Mouse (Mus musculus) heart, embryonic 12.5 days (tissue): ENCODE results near the gene Gpd1l. TPM values are rescaled to one million over a fixed set of nuclear protein-coding genes. Genes with fewer than 3 reads are reported as not detected.
"Not testable (repeated sequence)": the region's sequence is repeated elsewhere in the genome, so short reads cannot be mapped to it uniquely, and the experiment has no call there.

Experiments used
- ATAC-seq: fragments of 200-750 bp; cut with Nextera tagmentation; 2 replicates; pipeline ENCODE4 v1.8.0; 2017; ENCODE audit warnings: moderate TSS enrichment, moderate library complexity; ENCODE audit not compliant: insufficient number of reproducible peaks, low FRiP score
- H3K27ac ChIP-seq: fragments of 300-500 bp; sonication (generic); 2 replicates; pipeline ENCODE4 v1.5.1; 2016; ENCODE audit warnings: mild to moderate bottlenecking, moderate library complexity; ENCODE audit not compliant: poor library complexity, severe bottlenecking
- H3K27me3 ChIP-seq: fragments of 300-500 bp; sonication (generic); replicated peaks from 2 replicates; pipeline ENCODE4 v1.6.1; 2016; ENCODE audit warnings: mild to moderate bottlenecking, moderate library complexity
- H3K36me3 ChIP-seq: fragments of 300-500 bp; sonication (generic); 2 replicates; pipeline ENCODE4 v1.6.1; 2016; ENCODE audit warnings: mild to moderate bottlenecking, moderate library complexity
- H3K4me1 ChIP-seq: fragments of 300-500 bp; sonication (generic); replicated peaks from 2 replicates; pipeline ENCODE4 v1.6.1; 2016; ENCODE audit warnings: mild to moderate bottlenecking
- H3K4me2 ChIP-seq: fragments of 300-500 bp; sonication (generic); 2 replicates; pipeline ENCODE4 v1.6.1; 2016; ENCODE audit warnings: mild to moderate bottlenecking, moderate library complexity
- H3K4me3 ChIP-seq: fragments of 300-500 bp; sonication (generic); 2 replicates; pipeline ENCODE4 v1.5.1; 2016; ENCODE audit warnings: mild to moderate bottlenecking
- H3K9ac ChIP-seq: fragments of 300-500 bp; sonication (generic); 2 replicates; pipeline ENCODE4 v1.6.1; 2016; ENCODE audit warnings: mild to moderate bottlenecking, moderate library complexity
- H3K9me3 ChIP-seq: fragments of 300-500 bp; sonication (generic); replicated peaks from 2 replicates; pipeline ENCODE4 v1.6.1; 2016; ENCODE audit warnings: mild to moderate bottlenecking, moderate library complexity
- WGBS: fragments of 180-500 bp; shearing (Covaris S2); methylation state at CpG from one replicate; pipeline ENCODE4 v1.1.7; 2016; 5-methylcytosine and 5-hydroxymethylcytosine counted together
- polyA plus RNA-seq: library from polyadenylated mRNA; unstranded; fragments of >200 nt; fragmentation: Nextera tagmentation; extraction: Ambion mirVana; gene quantifications from 2 replicates; pipeline ENCODE4 v1.2.1, GENCODE M21; 2016

Gene Gpd1l
- 15.5 and 19.3 TPM in 2 replicates for polyA plus RNA-seq

DNA sequence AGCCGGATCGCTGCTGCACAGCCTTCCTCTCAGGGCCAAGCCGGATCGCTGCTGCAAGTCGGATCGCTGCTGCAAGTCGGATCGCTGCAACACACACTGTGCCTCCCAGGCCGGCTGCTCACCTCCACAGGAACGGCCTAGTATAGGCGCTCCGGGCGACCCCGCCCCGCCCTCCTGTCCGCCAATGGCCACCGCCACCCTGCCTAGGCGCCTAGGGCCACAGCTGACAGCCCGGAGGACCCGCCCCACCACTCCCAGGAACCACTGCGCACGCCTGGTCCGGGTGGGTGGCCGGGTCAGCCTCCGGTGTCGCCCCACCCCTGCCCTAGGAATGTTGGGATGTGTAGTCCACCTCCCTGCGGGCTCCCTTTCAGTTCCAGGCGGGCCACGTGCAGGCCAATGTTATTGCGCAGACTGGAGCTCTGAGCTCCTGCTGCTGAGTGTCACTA, at the start of gene Gpd1l:
Gene Gpd1l (minus strand): TSS at position 265 of the 449 bp plus-strand sequence.
- Histone ChIP-seq H3K4me2 (peak within 1 kb of the TSS; percentile 98), H3K4me3 (peak within 1 kb of the TSS; percentile 86), H3K4me1 (peaks cover 11% of the 10 kb centered on the region), H3K27me3 (no peaks in the 10 kb centered on the region), H3K27ac (peak within 1 kb of the TSS; percentile 78), H3K9me3 (0 out of 2 replicates have a peak, but pooled peaks cover 3% of the 10 kb centered on the region), H3K36me3 (no peaks in the 10 kb centered on the region), H3K9ac (peak within 1 kb of the TSS; percentile 79)
- WGBS, result under 1% methylated on average over 30 of the region's 30 CpGs
- peak; percentile 98 for ATAC-seq

DNA sequence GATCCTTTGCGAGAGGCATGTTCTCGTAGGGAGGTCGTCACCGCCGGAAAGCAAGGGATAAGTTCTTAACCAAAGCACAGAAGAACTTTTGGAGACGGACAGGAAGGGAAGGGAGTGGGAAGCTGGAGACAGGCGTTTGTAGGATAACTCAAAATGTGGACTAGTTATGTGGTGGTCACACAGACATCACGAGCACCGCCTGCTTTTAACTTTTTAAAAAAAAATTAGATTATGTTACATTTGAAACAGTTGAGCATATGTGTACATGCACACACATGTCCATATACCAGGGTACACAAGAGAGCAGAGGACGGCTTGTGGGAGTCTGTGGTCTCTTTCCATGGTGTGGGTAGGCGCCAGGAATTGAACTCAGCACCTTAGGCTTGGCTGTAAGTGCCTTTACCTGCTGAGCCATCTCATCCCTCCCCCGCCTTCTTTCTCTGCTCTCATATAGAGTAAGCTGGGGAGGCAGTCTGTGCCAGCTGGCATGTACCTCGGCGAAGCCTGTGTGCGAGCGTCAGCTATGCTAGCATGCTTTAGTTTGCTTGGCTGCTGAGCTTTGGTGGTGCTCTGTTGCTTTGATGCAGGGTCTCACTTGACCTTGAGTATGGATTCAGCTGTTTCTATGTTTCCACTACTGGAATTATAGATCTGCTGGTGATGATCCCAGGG, 49.0 kb upstream of the Gpd1l start, which contains the start of gene Rps27rt:
Gene Rps27rt (minus strand): TSS at position 51 of the 672 bp plus-strand sequence.
- no peak within 1 kb of the TSS for H3K4me2 ChIP-seq
- H3K36me3 ChIP-seq, result no peaks in the 10 kb centered on the region
- no peak within 1 kb of the TSS for H3K9ac ChIP-seq
- no peak within 1 kb of the TSS for H3K4me3 ChIP-seq
- 0 out of 2 replicates have a peak, but pooled peaks cover 1% of the 10 kb centered on the region for H3K9me3 ChIP-seq
- peaks cover 15% of the 10 kb centered on the region for H3K4me1 ChIP-seq
- 91% methylated on average over 16 of the region's 16 CpGs for WGBS
- H3K27ac ChIP-seq, result no peak within 1 kb of the TSS
- no peak for ATAC-seq
- H3K27me3 ChIP-seq, result peaks cover 3% of the 10 kb centered on the region; the same call in 1 of the 2 replicates

DNA sequence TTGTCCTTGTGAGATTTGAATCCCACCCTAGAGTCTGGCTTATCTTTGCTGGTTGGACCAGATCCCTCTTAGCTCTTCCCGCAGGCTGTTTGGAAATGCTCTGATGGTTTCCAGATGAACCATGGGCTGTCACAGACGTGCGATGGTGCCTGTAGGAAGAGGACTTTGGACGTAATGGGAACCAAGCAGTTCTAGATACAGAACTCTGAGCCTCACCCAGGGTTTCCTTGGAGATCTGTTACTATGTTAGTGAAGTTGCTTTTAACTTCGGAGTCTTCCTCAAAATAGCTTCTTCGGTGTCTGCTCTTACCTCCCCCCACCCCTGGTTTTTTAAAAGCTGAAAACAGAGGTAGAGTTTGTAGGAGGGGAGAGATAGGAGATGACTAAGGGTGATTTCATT, 46.2 kb upstream of the Gpd1l start:
- Histone ChIP-seq H3K9ac (no peak overlapping the region), H3K4me3 (0 out of 2 replicates have a peak overlapping the region, but pooled peaks have one; percentile 80), H3K4me1 (peaks cover 20% of the 10 kb centered on the region), H3K27me3 (peaks cover 11% of the 10 kb centered on the region), H3K4me2 (peak overlapping the region; percentile 85), H3K9me3 (no peaks in the 10 kb centered on the region), H3K27ac (no peak overlapping the region), H3K36me3 (no peaks in the 10 kb centered on the region)
- no peak for ATAC-seq
- WGBS, result 24% methylated on average over 6 of the region's 6 CpGs

DNA sequence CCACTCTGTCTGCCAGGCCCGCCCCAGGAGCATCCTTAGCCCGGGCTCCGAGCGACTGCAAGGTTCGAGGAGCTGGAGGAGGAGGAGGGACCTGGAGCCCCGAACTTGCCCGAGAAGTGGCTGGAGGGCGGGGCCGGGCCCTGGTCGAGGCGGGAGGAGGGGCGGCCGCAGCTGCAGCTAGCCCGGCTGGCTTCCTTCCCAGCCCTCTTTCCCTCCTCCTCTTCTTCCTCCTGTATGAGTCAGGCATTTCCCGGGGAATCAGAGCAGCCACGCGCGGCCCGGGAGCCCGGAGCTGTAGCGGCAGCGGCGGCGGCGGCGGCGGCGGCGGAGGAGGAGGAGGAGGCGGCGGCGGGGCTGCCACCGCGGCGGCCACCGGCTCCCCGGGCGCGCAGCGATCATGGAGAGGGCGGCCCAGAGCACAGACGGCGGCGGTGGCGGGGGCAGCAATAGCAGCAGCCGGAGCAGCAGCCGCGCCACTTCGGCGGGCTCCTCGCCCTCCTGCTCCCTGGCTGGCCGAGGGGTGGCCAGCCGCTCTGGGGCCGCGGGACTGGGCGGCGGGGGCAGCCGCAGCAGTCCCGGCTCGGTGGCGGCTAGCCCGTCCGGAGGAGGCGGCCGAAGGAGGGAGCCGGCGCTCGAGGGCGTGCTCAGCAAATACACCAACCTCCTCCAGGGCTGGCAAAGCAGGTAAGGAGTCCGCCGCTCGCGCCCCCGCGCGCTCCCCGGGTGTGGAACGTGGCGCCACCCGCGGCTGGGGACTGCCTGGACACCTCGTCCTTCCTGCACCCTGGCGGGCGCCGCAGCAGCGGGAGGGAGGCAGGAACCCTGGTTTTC, 44.7 kb upstream of the Gpd1l start, which contains the start of gene Osbpl10:
Gene Osbpl10 (plus strand): TSS at position 289 of the 831 bp plus-strand sequence.
- Histone ChIP-seq H3K36me3 (no peaks in the 10 kb centered on the region), H3K27ac (peak within 1 kb of the TSS; percentile 78), H3K4me2 (peak within 1 kb of the TSS; percentile 85), H3K9ac (peak within 1 kb of the TSS; percentile 85), H3K27me3 (peaks cover 11% of the 10 kb centered on the region), H3K4me1 (peaks cover 20% of the 10 kb centered on the region), H3K9me3 (no peaks in the 10 kb centered on the region), H3K4me3 (peak within 1 kb of the TSS; percentile 80)
- WGBS, result under 1% methylated on average over 63 of the region's 86 CpGs
- peak; percentile 78 for ATAC-seq

DNA sequence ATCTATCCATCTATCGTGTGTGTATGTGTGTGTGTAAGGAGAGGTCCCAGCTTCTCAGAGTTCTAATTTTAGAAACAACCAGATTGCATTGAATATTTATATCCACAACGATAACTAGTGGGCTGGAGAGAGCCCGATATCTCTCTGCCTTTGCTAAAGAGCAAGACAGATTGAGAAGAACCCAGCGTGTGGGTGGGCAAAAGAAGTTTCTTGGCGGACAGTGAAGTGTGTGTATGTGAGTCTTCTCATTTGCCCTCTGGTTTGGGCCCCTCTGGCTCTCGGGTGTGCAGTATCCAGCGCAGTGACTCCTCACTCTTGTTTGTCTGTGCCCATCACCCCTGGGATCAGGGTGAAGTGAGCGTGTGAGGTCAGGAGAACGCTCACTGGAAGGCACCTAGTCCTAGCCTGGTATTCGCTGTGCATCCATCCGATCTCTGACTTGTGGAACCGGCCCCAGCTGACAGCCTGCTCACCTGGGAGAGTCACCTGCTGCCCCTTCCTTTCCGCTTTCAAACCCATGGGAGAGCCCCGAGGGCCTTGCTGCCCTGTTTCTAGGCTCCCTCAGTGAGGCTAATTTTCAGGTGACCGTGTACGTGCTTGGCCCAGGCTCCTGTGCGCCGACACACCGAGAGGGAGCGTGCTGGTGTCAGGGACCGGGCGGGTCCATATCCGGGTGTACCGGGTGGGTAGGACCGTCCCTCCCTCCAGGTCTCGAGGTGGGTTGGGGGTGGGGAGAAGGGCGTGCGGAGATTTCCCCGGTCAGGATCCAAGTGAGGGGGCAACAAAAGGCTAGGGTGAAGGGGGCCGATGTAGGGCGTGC, 43.9 kb upstream of the Gpd1l start:
- H3K4me2 ChIP-seq, result peak overlapping the region; percentile 85
- 3% methylated on average over 31 of the region's 31 CpGs for WGBS

DNA sequence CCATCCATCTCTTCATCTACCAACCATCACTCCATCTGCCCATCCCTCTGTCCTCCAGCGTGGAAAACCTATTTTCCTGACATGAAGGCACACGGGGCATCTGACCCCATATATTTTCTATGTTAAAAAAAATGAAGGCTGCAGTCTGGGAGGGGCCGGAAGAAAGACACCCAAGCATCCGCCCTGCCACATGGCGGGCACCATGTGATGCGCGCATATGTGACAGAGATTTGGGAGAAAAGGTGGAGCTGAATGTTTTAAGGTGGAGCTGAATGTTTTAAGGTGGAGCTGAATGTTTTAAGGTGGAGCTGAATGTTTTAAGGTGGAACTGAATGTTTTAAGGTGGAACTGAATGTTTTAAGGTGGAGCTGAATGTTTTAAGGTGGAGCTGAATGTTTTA, 32.5 kb upstream of the Gpd1l start:
- not testable (repeated sequence) for H3K4me2 ChIP-seq, H3K4me1 ChIP-seq, H3K4me3 ChIP-seq, H3K36me3 ChIP-seq, H3K9ac ChIP-seq, ATAC-seq, H3K27me3 ChIP-seq, H3K27ac ChIP-seq
- peaks cover 16% of the 10 kb centered on the region for H3K9me3 ChIP-seq
- WGBS, result 83% methylated on average over 7 of the region's 7 CpGs

More for the DNA sequence above, 43.9 kb upstream of the Gpd1l start:
- Histone ChIP-seq H3K9me3 (no peaks in the 10 kb centered on the region), H3K36me3 (no peaks in the 10 kb centered on the region), H3K27ac (peak overlapping the region; percentile 78; the same call in 1 of the 2 replicates), H3K27me3 (peaks cover 11% of the 10 kb centered on the region), H3K9ac (peak overlapping the region; percentile 85), H3K4me1 (peaks cover 20% of the 10 kb centered on the region), H3K4me3 (peak overlapping the region; percentile 80)
- ATAC-seq, result peak; percentile 47

DNA sequence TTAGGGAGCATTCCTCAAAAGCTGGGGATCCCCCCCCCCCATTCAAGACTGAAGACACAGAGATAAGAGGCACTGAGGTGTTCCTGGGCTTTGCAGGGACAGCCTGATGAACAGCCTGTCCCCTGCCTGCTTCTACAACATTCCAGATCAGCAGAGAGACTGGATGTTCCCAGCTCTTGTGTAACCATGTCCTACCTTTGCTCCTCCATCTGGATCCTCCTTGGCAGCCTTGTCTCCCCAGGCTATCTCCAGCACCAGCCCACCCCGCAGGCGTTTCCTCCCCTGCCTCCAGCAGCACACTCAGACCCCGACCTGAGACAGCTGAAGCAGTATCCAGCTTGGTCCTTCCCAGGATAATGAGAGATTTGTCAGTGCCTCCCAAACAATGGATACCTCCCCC, 30.3 kb upstream of the Gpd1l start:
- 45% methylated on average over 3 of the region's 3 CpGs for WGBS
- no peak for ATAC-seq
- H3K4me1 ChIP-seq, result no peaks in the 10 kb centered on the region
- no peak overlapping the region for H3K27ac ChIP-seq
- H3K9ac ChIP-seq, result no peak overlapping the region
- H3K27me3 ChIP-seq, result no peaks in the 10 kb centered on the region
- no peaks in the 10 kb centered on the region for H3K36me3 ChIP-seq
- H3K4me3 ChIP-seq, result no peak overlapping the region
- peaks cover 16% of the 10 kb centered on the region for H3K9me3 ChIP-seq
- no peak overlapping the region for H3K4me2 ChIP-seq

DNA sequence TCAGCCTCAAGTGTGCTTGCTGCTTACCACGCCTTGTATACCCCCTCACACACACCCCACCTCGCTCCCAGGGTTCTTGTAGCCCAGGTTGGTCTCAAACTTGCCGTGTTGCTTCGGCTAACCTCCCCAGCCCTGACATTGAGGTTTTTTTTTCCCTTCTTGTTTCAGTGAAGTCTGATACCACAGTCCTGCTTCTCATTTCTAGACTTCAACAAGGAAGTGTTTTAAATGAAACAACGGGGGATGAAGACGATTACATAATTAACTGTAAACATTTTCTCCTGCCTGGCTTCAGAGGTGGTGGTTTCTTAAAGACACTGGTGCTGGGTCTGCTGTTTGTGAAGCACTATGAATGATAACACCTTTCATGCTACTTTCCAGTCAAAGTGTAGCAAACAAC, 27.1 kb upstream of the Gpd1l start:
- Histone ChIP-seq H3K36me3 (no peaks in the 10 kb centered on the region), H3K27me3 (no peaks in the 10 kb centered on the region), H3K9ac (no peak overlapping the region), H3K4me1 (no peaks in the 10 kb centered on the region), H3K27ac (no peak overlapping the region), H3K4me2 (no peak overlapping the region), H3K4me3 (no peak overlapping the region), H3K9me3 (peaks cover 8% of the 10 kb centered on the region)
- ATAC-seq, result no peak
- WGBS, result 81% methylated on average over 6 of the region's 6 CpGs

DNA sequence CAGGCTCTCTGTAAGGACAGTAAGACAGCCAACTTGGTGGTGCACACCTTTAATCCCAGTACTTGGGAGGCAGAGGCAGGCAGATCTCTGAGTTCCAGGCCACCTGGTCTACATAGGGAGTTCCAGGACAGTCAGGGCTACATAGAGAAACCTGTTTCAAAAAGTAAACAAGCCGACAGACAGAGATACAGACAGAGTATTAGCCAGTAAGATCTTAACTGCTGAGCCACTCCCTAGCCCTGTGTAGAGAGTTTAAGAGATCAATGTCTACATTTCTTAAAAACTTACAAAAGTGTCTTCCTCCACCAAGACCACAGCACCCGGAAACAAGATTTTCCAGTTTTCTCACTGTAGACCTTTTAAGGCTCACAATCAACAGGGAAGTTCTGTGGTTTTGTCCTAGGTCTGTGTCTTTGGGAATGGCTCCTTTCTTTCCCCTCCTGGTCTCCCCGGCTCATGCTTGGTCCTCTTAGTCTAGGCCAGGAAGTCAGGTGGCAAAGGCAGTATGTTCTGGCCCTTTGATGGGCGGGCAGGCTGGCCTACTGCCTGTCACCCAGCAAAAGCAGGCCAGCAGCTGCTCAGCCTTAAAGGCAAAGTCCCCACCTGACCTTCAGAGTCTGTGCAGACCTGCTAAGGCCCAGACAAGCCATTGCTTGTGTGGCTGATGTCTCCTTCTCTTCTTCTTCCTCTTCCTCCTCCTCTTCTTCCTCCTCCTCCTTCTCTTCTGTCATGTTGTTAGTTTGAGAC, 26.4 kb upstream of the Gpd1l start:
- H3K9ac ChIP-seq, result no peak overlapping the region
- H3K36me3 ChIP-seq, result no peaks in the 10 kb centered on the region
- no peaks in the 10 kb centered on the region for H3K4me1 ChIP-seq
- H3K27ac ChIP-seq, result no peak overlapping the region
- no peaks in the 10 kb centered on the region for H3K27me3 ChIP-seq
- no peak overlapping the region for H3K4me2 ChIP-seq
- 76% methylated on average over 4 of the region's 4 CpGs for WGBS
- H3K4me3 ChIP-seq, result no peak overlapping the region
- peaks cover 7% of the 10 kb centered on the region for H3K9me3 ChIP-seq
- ATAC-seq, result no peak

DNA sequence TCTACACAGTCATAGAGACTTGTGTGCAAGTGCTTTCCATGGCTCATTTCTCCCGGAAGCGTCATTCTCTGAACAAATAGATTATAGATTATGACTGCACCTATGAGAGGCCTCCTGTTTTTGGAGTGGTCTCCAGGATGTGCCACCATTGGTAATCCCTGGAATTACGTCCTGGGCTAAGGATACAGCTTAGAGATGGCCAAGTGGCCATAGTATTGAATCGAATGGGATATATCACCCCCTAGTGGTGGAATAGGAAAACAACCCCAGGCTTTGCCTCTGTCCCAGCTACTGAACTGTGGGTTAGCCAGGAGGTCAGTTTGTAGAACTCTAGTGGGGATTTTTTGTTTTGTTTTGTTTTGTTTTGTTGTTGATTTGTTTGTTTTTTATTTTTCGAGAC, 23.2 kb upstream of the Gpd1l start:
- WGBS, result 37% methylated on average over 5 of the region's 5 CpGs
- Histone ChIP-seq H3K27me3 (no peaks in the 10 kb centered on the region), H3K27ac (no peak overlapping the region), H3K9me3 (0 out of 2 replicates have a peak, but pooled peaks cover under 1% of the 10 kb centered on the region), H3K9ac (no peak overlapping the region), H3K4me1 (no peaks in the 10 kb centered on the region), H3K36me3 (no peaks in the 10 kb centered on the region), H3K4me2 (no peak overlapping the region), H3K4me3 (no peak overlapping the region)
- no peak for ATAC-seq
